Mouse (Mus musculus) heart, embryonic 14.5 days (tissue): ENCODE data around the gene Ppp1r12a. TPM values are rescaled to one million over a fixed set of nuclear protein-coding genes. Genes with fewer than 3 reads are reported as not detected.

Experiments used
- ATAC-seq: fragments of 200-750 bp; cut with Nextera tagmentation; 2 replicates; pipeline ENCODE4 v1.8.0; 2017; ENCODE audit warnings: low read depth, moderate TSS enrichment; ENCODE audit not compliant: insufficient number of reproducible peaks, insufficient read depth, low FRiP score
- H3K27ac ChIP-seq, 2 experiments: fragments of 200-500 bp in 1 of 2; fragments of 300-500 bp in 1 of 2; sonication (generic) in 1 of 2; replicated peaks in 1 of 2; 2 replicates each; pipeline ENCODE4 v1.5.1; 2012 to 2014; ENCODE audit warnings: low read depth in 2 of 2, low read length in 2 of 2, control low read depth in 1 of 2, mild to moderate bottlenecking in 1 of 2, mixed read lengths in 1 of 2; ENCODE audit not compliant: control insufficient read depth in 1 of 2, insufficient read depth in 1 of 2
- H3K27me3 ChIP-seq: fragments of 300-500 bp; sonication (generic); 2 replicates; pipeline ENCODE4 v1.6.1; 2014; ENCODE audit warnings: mild to moderate bottlenecking, low read length, control low read depth; ENCODE audit not compliant: control insufficient read depth, insufficient read depth
- H3K36me3 ChIP-seq: fragments of 300-500 bp; sonication (generic); 2 replicates; pipeline ENCODE4 v1.6.1; 2014; ENCODE audit warnings: mild to moderate bottlenecking, control low read depth, low read length, mixed read lengths; ENCODE audit not compliant: control insufficient read depth, insufficient read depth
- H3K4me1 ChIP-seq, 2 experiments: fragments of 200-500 bp in 1 of 2; fragments of 300-500 bp in 1 of 2; sonication (generic) in 1 of 2; 2 replicates each; pipeline ENCODE4 v1.6.1; 2012 to 2014; ENCODE audit warnings: low read length in 2 of 2, control low read depth in 1 of 2, mixed read lengths in 1 of 2; ENCODE audit not compliant: control insufficient read depth in 2 of 2, insufficient read depth in 2 of 2
- H3K4me2 ChIP-seq: fragments of 300-500 bp; sonication (generic); 2 replicates; pipeline ENCODE4 v1.6.1; 2014; ENCODE audit warnings: mild to moderate bottlenecking, low read length
- H3K4me3 ChIP-seq, 2 experiments: fragments of 200-500 bp in 1 of 2; fragments of 300-500 bp in 1 of 2; sonication (generic) in 1 of 2; 2 replicates each; pipeline ENCODE4 v1.5.1; 2012 to 2014; ENCODE audit warnings: low read length in 2 of 2, mild to moderate bottlenecking in 2 of 2, control low read depth in 1 of 2, low read depth in 1 of 2, moderate library complexity in 1 of 2; ENCODE audit not compliant: control insufficient read depth in 1 of 2, insufficient read depth in 1 of 2
- H3K9ac ChIP-seq: fragments of 300-500 bp; sonication (generic); 2 replicates; pipeline ENCODE4 v1.6.1; 2014; ENCODE audit warnings: mild to moderate bottlenecking, low read length
- H3K9me3 ChIP-seq: fragments of 300-500 bp; sonication (generic); 2 replicates; pipeline ENCODE4 v1.6.1; 2016; ENCODE audit warnings: low read length, control low read depth; ENCODE audit not compliant: control insufficient read depth
- WGBS: fragments of 180-500 bp; shearing (Covaris S2); extraction: QIAGEN DNeasy Blood & Tissue Kit; methylation state at CpG from one replicate; pipeline ENCODE4 v1.1.7; 2014; 5-methylcytosine and 5-hydroxymethylcytosine counted together
- polyA plus RNA-seq: library from polyadenylated mRNA; unstranded; fragments of >200 nt; fragmentation: Nextera tagmentation; extraction: Ambion mirVana; gene quantifications from 2 replicates; pipeline ENCODE4 v1.2.1, GENCODE M21; 2014

The Ppp1r12a gene
- polyA plus RNA-seq, 1 experiment from 2014 or later = 108 TPM

- no peaks in the 10 kb centered on the region for H3K36me3 ChIP-seq
- H3K27me3 ChIP-seq = no peaks in the 10 kb centered on the region
- no peaks in the 10 kb centered on the region for H3K9me3 ChIP-seq
- peaks cover 6 to 33% of the 10 kb centered on the region in 2 experiments for H3K4me1 ChIP-seq
- peak overlapping the region; percentile 79 for H3K4me2 ChIP-seq
- WGBS = under 1% methylated on average over 12 of the region's 12 CpGs
- peak overlapping the region; percentile 99 for H3K9ac ChIP-seq
- H3K27ac ChIP-seq = peak overlapping the region; percentile 96 to 99
- no peak for ATAC-seq
- peak overlapping the region; percentile 76 to 89 for H3K4me3 ChIP-seq
Measured at GRCm38 (mm10) chr10:108163021-108163410, 1.0 kb downstream of the Ppp1r12a start.

- WGBS = 12% methylated on average over 3 of the region's 3 CpGs
- H3K4me3 ChIP-seq = peak overlapping the region; percentile 76 to 89
- ATAC-seq = no peak
Measured at GRCm38 (mm10) chr10:108163451-108163850, 1.5 kb downstream of the Ppp1r12a start.

GRCm38 (mm10) chr10:108167823-108168222 lies 5.8 kb downstream of the Ppp1r12a start:
- Histone ChIP-seq H3K4me3 (0 out of 4 replicates have a peak overlapping the region, but pooled peaks of 1 of the 2 experiments have one; percentile 1), H3K9ac (peak overlapping the region; percentile 47; the same call in 1 of the 2 replicates), H3K27ac (peak overlapping the region; percentile 83 to 85), H3K4me1 (peaks cover 9 to 53% of the 10 kb centered on the region in 2 experiments), H3K9me3 (no peaks in the 10 kb centered on the region), H3K36me3 (no peaks in the 10 kb centered on the region), H3K27me3 (no peaks in the 10 kb centered on the region), H3K4me2 (peak overlapping the region; percentile 44)
- 32% methylated on average over 5 of the region's 5 CpGs for WGBS
- ATAC-seq = peak; percentile 74; the same call in 1 of the 2 replicates

More at GRCm38 (mm10) chr10:108163451-108163850, 1.5 kb downstream of the Ppp1r12a start:
- peak overlapping the region; percentile 79 for H3K4me2 ChIP-seq
- H3K4me1 ChIP-seq = peaks cover 8 to 37% of the 10 kb centered on the region in 2 experiments
- H3K9me3 ChIP-seq = no peaks in the 10 kb centered on the region
- H3K36me3 ChIP-seq = no peaks in the 10 kb centered on the region
- peak overlapping the region in 1 of 2 experiments; percentile 99; a peak in 2 of 4 replicates for H3K27ac ChIP-seq
- H3K9ac ChIP-seq = peak overlapping the region; percentile 99
- no peaks in the 10 kb centered on the region for H3K27me3 ChIP-seq

DNA sequence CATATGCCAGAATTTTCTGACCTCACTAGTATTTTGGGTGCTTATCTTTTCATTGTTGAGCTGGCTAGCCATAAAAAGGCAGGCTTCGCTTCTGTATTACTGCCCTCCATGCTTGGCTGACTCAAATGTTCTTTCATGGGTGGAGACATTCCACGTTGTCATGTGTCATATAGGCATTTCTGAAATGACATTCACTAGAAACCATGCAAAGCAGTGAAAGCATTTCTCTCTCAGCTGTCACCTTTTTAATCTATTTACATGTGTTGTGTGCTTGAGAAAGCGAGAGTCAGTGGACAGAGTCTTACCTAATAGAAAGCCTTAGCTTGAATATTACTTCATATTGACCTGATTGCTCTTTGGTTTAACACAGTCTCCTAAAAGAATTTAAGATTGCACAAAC lies 8.8 kb downstream of the Ppp1r12a start:
- H3K27ac ChIP-seq = no peak overlapping the region; a peak in 1 of 4 replicates
- H3K4me1 ChIP-seq = peaks cover 18 to 64% of the 10 kb centered on the region in 2 experiments
- no peaks in the 10 kb centered on the region for H3K27me3 ChIP-seq
- H3K9ac ChIP-seq = no peak overlapping the region
- H3K4me2 ChIP-seq = peak overlapping the region; percentile 30
- no peaks in the 10 kb centered on the region for H3K9me3 ChIP-seq
- WGBS = 20% methylated on average over 3 of the region's 3 CpGs
- H3K4me3 ChIP-seq = no peak overlapping the region
- no peak for ATAC-seq
- H3K36me3 ChIP-seq = no peaks in the 10 kb centered on the region

- ATAC-seq = no peak
- Histone ChIP-seq H3K9me3 (no peaks in the 10 kb centered on the region), H3K9ac (peak overlapping the region; percentile 45; the same call in 1 of the 2 replicates), H3K4me2 (peak overlapping the region; percentile 21), H3K27ac (peak overlapping the region; percentile 36 to 78; a peak in 3 of 4 replicates), H3K4me1 (peaks cover 18 to 65% of the 10 kb centered on the region in 2 experiments), H3K4me3 (no peak overlapping the region), H3K27me3 (no peaks in the 10 kb centered on the region), H3K36me3 (no peaks in the 10 kb centered on the region)
- WGBS = 19% methylated on average over 3 of the region's 3 CpGs
Measured at GRCm38 (mm10) chr10:108171637-108172036, 9.6 kb downstream of the Ppp1r12a start.

- Histone ChIP-seq H3K9me3 (no peaks in the 10 kb centered on the region), H3K36me3 (no peaks in the 10 kb centered on the region), H3K27me3 (no peaks in the 10 kb centered on the region), H3K4me3 (no peak overlapping the region; a peak in 1 of 4 replicates), H3K27ac (peak overlapping the region; percentile 81 to 89), H3K4me1 (peaks cover 15 to 60% of the 10 kb centered on the region in 2 experiments), H3K9ac (peak overlapping the region; percentile 56), H3K4me2 (peak overlapping the region; percentile 50)
- 18% methylated on average over 6 of the region's 6 CpGs for WGBS
- peak; percentile 62; the same call in 1 of the 2 replicates for ATAC-seq
Measured at GRCm38 (mm10) chr10:108172817-108173563, 11.0 kb downstream of the Ppp1r12a start.

DNA sequence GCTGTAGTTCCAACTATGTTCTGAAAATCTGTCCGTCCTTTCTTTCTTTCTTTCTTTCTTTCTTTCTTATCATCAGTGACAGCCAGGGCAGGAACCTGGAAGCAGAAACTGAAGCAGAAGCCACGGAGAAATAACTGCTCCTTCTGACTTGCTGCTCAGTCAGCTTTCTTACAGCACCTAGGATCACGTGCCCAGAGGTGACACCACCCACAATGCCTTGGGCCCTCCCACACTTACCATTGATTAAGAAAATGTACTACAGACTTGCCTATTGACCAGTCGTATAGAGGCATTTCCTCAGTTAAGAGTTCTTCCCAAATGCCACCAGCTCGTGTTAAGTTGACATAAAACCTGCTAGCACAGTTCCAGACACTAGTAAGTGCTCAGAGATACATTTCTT lies 12.1 kb downstream of the Ppp1r12a start:
- 42% methylated on average over 5 of the region's 5 CpGs for WGBS
- Histone ChIP-seq H3K36me3 (no peaks in the 10 kb centered on the region), H3K4me1 (peaks cover 12 to 63% of the 10 kb centered on the region in 2 experiments), H3K27ac (no peak overlapping the region), H3K27me3 (no peaks in the 10 kb centered on the region), H3K9me3 (no peaks in the 10 kb centered on the region), H3K4me3 (no peak overlapping the region), H3K9ac (no peak overlapping the region), H3K4me2 (no peak overlapping the region)
- ATAC-seq = no peak
